Mouse (Mus musculus): ENCODE results near the gene Olfr12. TPM values are rescaled to one million over a fixed set of nuclear protein-coding genes. Genes with fewer than 3 reads are reported as not detected.

The Olfr12 gene
- polyA plus RNA-seq, 1 experiment from 2014 or later = not detected

DNA sequence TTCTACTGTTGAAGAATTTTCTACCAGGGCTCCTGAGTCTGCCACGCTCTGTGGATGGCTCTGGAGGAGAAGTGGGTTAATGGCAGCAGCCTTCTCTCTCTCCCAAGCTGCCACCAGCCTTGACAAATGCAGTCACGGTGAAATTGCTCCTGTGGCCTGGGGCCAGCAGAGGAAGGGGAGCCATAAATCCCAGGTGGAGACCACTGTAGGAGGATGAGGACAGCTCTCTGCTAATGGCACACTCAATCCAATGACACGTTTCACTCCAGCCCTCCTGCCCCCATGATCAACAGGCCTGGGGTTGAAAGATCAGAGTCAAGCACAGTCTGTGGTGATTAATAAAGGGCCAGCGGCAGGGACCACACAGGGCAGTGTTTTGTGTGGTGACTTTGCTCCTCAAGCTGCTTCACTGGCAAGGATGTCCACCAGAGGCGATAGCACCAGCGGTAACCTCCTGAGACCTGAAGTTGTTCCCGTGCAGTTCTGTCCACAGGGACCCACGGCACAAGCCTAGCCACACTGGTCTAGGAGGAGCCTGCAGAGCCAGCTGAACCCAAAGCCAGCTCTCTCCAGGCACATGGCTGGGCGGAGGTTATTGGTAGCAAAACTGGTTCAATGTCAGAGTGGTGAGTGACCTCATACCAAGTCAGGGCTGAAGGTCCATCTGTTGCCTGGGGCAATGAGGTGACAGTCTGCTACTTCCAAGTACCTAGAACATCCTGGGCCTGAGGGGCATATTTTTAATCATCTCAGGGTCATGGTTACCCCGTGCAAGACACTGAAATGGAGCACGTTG lies 39.6 kb downstream of the Olfr12 start:
- no peaks in the 10 kb centered on the region for H3K4me1 ChIP-seq
- H3K36me3 ChIP-seq = no peaks in the 10 kb centered on the region
- H3K4me3 ChIP-seq = no peak overlapping the region
- H3K27me3 ChIP-seq = 0 out of 2 replicates have a peak, but pooled peaks cover 8% of the 10 kb centered on the region
- no peak overlapping the region for H3K9ac ChIP-seq
- WGBS = 75% methylated on average over 11 of the region's 11 CpGs
- H3K9me3 ChIP-seq = no peaks in the 10 kb centered on the region
- no peak overlapping the region for H3K4me2 ChIP-seq
- no peak overlapping the region for H3K27ac ChIP-seq
- ATAC-seq (ENCODE audit: insufficient number of reproducible peaks, insufficient read depth, low FRiP score, low TSS enrichment, low read depth) = no peak

DNA sequence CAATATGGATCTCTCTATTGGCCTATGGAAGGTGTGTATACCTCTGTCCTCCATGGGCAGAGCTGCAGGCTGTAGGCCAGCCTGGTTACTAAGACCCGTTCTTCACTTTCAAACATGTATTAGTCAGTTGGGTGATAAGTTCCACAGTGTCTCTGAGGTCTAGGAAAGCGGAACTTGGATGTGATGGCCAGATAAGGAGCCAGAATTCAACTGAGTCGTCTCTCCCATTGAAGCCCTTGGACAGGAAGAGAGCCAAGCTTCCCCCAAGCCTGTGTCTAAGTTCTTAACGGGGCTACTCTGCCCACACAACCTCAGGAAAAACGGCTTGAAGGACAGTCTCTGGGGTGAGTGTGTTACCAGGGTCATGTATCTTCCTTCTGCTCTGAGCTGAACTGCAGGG lies 41.8 kb downstream of the Olfr12 start:
- Histone ChIP-seq H3K4me2 (no peak overlapping the region), H3K27ac (no peak overlapping the region), H3K9ac (no peak overlapping the region), H3K4me3 (no peak overlapping the region), H3K27me3 (0 out of 2 replicates have a peak, but pooled peaks cover 8% of the 10 kb centered on the region), H3K36me3 (no peaks in the 10 kb centered on the region), H3K4me1 (no peaks in the 10 kb centered on the region), H3K9me3 (no peaks in the 10 kb centered on the region)
- ATAC-seq (ENCODE audit: insufficient number of reproducible peaks, insufficient read depth, low FRiP score, low TSS enrichment, low read depth) = no peak
- WGBS = 65% methylated on average over 5 of the region's 5 CpGs

DNA sequence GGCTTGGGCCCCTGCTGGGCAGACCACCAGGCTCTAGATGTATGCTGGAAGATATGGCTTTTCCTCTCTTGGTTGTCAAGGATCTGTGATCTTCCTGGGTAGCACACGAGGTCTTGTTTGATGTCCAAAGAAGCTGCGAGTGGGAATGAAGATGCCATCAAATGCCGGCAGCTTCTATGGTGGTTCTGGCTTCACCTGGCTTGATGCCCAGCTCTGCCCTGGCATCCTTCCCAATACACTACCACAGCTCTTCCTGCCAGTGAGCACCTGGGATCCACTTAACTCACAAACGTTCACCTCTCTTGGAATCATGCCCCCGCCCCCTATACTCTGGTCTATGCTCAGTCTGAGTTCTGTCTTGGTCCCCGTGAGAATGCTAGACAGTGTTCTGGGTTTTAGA lies 49.5 kb downstream of the Olfr12 start:
- no peaks in the 10 kb centered on the region for H3K9me3 ChIP-seq
- 0 out of 2 replicates have a peak, but pooled peaks cover 4% of the 10 kb centered on the region for H3K27me3 ChIP-seq
- no peak overlapping the region for H3K4me2 ChIP-seq
- ATAC-seq (ENCODE audit: insufficient number of reproducible peaks, insufficient read depth, low FRiP score, low TSS enrichment, low read depth) = no peak
- 75% methylated on average over 6 of the region's 6 CpGs for WGBS
- H3K36me3 ChIP-seq = no peaks in the 10 kb centered on the region
- H3K4me3 ChIP-seq = no peak overlapping the region
- no peak overlapping the region for H3K9ac ChIP-seq
- H3K27ac ChIP-seq = no peak overlapping the region
- no peaks in the 10 kb centered on the region for H3K4me1 ChIP-seq

DNA sequence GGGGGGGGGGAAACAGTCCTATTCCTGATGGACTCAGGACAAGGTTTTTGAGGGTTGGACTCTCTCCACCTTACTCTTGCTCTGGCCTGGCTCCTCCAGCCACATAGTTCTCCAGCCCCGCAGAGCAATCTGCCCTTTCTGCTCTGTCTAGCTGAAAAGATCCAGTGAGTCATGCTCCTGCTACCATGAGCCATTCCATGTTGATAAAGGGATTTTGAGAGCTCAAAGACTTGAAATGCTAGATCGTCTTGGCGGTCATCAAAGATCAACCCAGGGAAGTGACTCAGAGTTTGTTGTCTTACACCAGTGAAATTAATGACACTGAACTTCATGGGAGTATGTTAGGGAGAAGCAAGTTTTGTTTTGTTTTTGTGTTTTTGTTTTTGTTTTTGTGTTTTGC lies 51.8 kb downstream of the Olfr12 start:
- 0 out of 2 replicates have a peak, but pooled peaks cover 4% of the 10 kb centered on the region for H3K27me3 ChIP-seq
- no peak overlapping the region for H3K9ac ChIP-seq
- WGBS = 96% methylated on average over 3 of the region's 3 CpGs
- no peaks in the 10 kb centered on the region for H3K36me3 ChIP-seq
- no peak overlapping the region for H3K4me2 ChIP-seq
- no peaks in the 10 kb centered on the region for H3K9me3 ChIP-seq
- no peak overlapping the region for H3K27ac ChIP-seq
- H3K4me1 ChIP-seq = no peaks in the 10 kb centered on the region
- ATAC-seq (ENCODE audit: insufficient number of reproducible peaks, insufficient read depth, low FRiP score, low TSS enrichment, low read depth) = no peak
- H3K4me3 ChIP-seq = no peak overlapping the region

DNA sequence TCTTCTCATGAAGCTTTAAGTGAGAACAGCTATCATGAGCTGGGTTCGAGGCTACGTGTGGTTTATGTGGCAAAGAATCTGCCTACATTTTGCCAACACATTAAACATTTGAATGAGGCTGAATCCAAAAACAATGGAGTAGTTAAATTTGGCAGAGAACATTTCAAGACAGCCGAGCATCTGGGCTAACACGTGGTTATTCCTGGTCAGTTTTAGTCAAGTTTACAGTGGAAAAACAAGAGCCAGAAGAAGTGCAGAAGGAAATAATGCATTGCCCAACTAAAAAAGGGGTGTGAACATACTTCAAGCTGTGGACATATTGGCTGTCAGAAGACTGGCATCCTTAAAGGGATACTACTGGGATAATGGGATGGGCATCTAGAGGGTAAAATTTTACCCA lies 53.7 kb downstream of the Olfr12 start:
- Histone ChIP-seq H3K9ac (no peak overlapping the region), H3K4me1 (no peaks in the 10 kb centered on the region), H3K4me2 (no peak overlapping the region), H3K27ac (no peak overlapping the region), H3K36me3 (no peaks in the 10 kb centered on the region), H3K4me3 (no peak overlapping the region), H3K9me3 (no peaks in the 10 kb centered on the region), H3K27me3 (no peaks in the 10 kb centered on the region; the same call in 1 of the 2 replicates)
- ATAC-seq (ENCODE audit: insufficient number of reproducible peaks, insufficient read depth, low FRiP score, low TSS enrichment, low read depth) = no peak
- 82% methylated on average over 4 of the region's 4 CpGs for WGBS

Other genes with a start within 250 kb of the Olfr12 start
- gene Ndufa10, start 143.9 kb upstream of the Olfr12 start, polyA plus RNA-seq (2015; fragmentation: Nextera tagmentation; extraction: Ambion mirVana) = 273 and 275 TPM in 2 replicates
- not detected in 2 replicates for gene Olfr1416, start 132.7 kb upstream of the Olfr12 start, polyA plus RNA-seq (2015; fragmentation: Nextera tagmentation; extraction: Ambion mirVana)
- gene Olfr1415, start 121.7 kb upstream of the Olfr12 start, polyA plus RNA-seq (2015; fragmentation: Nextera tagmentation; extraction: Ambion mirVana) = not detected in 2 replicates
- gene Olfr1414, start 99.1 kb upstream of the Olfr12 start, polyA plus RNA-seq (2015; fragmentation: Nextera tagmentation; extraction: Ambion mirVana) = not detected in 2 replicates
- not detected in 2 replicates for gene Olfr1413, start 46.5 kb upstream of the Olfr12 start, polyA plus RNA-seq (2015; fragmentation: Nextera tagmentation; extraction: Ambion mirVana)
- gene Olfr1412, start 32.0 kb upstream of the Olfr12 start, polyA plus RNA-seq (2015; fragmentation: Nextera tagmentation; extraction: Ambion mirVana) = 0.07 TPM in 1 of 2 replicates, not detected in the other
- not detected in 2 replicates for gene Olfr1411, start 23.4 kb upstream of the Olfr12 start, polyA plus RNA-seq (2015; fragmentation: Nextera tagmentation; extraction: Ambion mirVana)
- gene Olfr1410, start 12.0 kb upstream of the Olfr12 start, polyA plus RNA-seq (2015; fragmentation: Nextera tagmentation; extraction: Ambion mirVana) = not detected in 2 replicates
- 391 and 404 TPM in 2 replicates for gene Cops9, start 24.2 kb downstream of the Olfr12 start, polyA plus RNA-seq (2015; fragmentation: Nextera tagmentation; extraction: Ambion mirVana)
- gene Otos, start 31.1 kb downstream of the Olfr12 start, polyA plus RNA-seq (2015; fragmentation: Nextera tagmentation; extraction: Ambion mirVana) = not detected in 2 replicates
- 58.5 and 66.1 TPM in 2 replicates for gene Gpc1, start 213.9 kb downstream of the Olfr12 start, polyA plus RNA-seq (2015; fragmentation: Nextera tagmentation; extraction: Ambion mirVana)